Mouse (Mus musculus) left cerebral cortex, adult 18-20 months (tissue): ENCODE data around the gene Tbck. TPM values are rescaled to one million over a fixed set of nuclear protein-coding genes. Genes with fewer than 3 reads are reported as not detected.

ENCODE experiments used
- DNase-seq, 2 experiments: peaks; one replicate each; pipeline ENCODE4 v3.0.0; 2021 to 2022; ENCODE audit warnings: low spot score in 2 of 2, mixed read lengths in 1 of 2
- total RNA-seq, 2 experiments: library from RNA; stranded (reverse); gene quantifications; 2 replicates each; pipeline ENCODE4 v1.2.3; 2021

The Tbck gene
- total RNA-seq, 2 experiments from 2014 or later: 32.6 to 34.1 TPM

DNA sequence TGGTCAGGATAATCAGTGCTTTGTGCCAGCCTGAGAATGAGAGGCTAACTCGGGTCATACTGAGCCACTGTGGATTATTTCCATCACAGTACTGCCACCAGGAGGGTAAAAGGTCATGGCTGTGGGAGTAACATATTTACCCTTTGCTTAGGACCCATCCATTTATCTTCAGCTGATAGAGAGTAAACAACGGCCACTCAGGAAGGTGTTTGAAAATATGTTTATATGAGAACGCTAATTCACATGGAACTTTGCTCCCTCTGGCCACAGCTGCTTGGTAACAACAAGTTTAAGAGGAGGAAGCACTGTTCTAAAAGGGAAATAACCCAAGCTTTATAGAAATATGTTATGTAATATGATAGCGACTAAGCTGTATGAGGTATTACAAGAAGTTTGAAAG, 68.8 kb downstream of the Tbck start:
- no peak for DNase-seq

DNA sequence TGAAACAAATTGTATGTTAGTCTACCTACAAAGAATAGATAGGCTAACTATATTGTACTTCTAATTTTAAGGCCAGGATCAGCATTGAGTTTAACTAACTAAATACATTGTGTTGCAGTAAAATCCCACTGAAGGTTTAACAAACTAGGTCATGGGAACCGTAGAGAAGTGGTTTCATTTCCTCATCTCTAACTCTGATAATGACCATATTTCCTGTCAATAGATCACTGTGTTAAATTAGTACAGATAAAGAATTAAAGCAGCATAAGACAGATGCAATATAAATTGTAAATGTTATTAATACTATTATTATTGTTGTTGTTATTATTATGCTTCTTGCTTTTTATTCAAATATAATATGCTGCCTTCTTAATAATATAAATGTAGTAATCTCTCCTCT, 72.3 kb downstream of the Tbck start:
- DNase-seq: no peak

DNA sequence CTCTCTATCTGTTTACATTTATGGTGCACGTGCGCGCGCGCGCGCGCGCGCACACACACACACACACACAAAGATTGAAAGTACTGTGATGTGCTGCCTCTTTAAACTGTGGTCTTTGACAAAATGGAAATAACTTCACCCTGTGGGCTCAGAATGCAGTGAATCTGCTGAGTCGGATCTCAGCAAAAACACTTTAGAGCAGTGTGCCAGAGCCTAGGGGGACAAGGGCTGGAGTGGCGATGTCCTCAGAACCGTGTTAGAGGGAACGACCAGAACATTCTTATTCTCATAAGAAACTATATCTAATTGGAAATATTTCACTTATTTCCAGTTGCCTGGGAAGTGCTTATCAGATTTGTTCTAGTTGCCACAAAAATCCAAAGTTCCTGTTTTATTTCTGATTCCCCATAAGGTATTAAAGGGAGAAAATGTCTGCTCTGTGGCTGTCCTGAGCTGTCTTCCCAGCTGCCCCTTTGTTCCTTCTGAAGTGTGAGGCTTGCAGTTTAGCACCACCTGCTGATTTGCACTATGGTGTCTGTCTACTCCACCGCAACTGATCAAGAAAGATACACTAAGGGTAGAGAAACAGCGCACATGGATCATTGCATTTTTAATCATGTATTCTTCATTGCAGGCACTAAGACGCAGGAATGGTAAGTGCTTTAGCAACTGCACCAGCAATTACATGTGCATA, 82.2 kb downstream of the Tbck start:
- DNase-seq: no peak

DNA sequence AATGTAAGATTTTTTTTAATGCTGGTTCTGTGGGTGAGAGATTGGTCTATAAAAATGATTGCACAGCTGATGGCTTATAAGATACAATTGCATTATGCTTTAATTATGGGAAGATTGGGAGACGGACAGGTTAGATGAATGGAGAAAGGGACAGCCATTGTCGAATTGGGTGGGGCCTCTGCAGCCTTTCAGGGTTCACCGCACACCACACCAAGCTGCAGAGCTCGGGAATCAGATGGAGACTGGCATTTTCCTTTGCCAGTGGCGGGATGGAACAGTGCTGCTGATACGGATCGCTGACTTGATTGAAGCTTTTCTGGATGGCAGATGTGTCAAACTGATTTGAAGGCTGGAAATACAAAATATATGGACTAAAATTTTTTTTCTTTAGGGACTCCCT, 88.1 kb downstream of the Tbck start:
- no peak for DNase-seq

DNA sequence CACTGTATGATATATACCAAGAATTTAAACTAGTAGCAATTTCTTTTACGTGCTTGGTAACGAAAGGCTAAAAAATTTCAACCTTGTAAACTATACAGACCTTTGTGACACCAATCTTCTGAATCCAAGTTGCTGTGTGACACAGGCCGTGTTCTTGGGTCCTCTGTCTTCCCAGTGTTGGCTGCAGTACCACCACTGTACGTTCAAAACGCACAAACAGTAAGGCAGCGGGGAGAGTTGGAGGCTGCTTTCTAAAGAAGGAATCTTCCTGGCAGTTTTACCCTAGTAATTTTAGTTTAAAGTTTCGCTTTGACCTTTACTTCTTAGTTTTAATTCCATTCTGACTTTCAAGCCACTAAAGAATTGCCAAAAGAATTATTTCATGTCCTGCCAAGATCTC, 92.7 kb downstream of the Tbck start:
- no peak for DNase-seq

DNA sequence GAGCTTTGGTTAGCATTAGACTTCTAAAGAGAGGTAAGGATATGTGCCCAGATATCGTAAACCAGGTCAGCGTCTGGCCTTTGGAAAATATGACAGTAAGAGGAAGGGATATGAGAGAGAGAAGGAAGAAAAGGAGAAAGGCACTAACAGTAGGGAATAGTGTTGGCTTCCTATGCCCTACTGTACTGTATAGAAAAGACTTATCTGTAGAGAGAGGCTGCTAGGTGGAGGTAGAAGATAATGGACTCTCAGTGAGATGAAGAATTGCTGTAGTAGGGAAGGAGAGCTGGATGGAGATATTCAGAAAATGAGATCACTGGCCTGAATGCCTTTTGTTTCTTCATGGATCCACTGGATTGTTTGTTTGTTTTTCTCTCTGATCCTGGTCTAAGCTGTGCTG, 97.2 kb downstream of the Tbck start:
- no peak for DNase-seq

DNA sequence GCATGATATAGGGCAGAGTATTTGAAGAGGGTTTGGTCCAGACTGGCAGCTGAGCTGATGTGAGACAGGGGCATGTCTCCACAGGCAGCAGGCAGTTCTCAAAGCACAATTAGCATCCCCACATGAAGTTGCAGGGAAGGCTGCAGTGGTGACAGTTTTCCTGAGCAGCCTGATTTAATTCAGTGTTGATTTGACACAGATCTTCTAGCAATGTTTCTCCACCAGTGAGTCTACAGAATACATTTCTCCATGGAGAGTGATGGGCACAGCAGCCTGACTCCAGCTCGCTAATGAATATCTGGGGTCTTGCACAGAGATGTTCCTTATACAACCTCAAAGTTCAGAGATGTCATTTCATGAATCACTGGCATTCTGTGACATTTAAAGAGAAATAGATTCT, 99.1 kb downstream of the Tbck start:
- DNase-seq: no peak

DNA sequence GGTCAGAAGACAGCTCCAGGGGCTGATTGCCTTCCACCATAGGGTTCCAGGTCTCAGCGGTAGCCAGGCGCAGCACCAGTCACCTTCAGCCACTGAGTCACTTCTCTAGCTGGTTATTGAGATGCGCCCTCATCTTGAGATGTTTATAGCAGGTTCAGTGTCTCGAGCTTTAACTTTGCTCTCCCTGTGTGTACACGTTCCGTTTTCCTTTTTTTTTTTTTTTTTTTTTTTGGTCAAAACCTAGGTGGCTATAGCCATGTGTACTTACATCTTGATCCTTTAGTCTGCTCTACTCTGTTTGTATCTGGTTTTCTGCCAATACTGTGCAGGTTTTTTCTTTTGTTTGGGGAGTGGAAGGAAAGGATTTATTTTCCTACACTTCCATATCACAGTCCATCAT, 100.8 kb downstream of the Tbck start:
- DNase-seq: no peak

DNA sequence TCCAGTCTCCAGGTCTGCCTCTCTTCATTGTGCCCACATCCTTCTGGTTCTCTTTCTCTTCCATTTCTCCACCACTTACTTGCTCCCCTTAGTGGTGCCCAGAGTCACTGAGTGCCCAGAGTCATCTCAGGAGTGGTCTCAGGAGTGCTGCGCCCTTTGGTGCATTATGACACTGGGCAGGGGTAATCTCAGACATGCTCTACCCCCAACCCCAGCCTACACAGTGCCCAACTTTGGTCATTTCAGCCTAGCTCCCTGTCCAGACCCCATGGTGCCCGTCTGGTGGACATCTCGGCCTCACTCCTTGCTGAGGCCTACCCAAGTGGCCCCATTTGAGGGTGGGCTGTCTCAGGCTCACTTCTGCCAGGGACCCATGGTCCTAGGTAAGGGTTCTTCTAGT, 102.7 kb downstream of the Tbck start:
- no peak for DNase-seq

DNA sequence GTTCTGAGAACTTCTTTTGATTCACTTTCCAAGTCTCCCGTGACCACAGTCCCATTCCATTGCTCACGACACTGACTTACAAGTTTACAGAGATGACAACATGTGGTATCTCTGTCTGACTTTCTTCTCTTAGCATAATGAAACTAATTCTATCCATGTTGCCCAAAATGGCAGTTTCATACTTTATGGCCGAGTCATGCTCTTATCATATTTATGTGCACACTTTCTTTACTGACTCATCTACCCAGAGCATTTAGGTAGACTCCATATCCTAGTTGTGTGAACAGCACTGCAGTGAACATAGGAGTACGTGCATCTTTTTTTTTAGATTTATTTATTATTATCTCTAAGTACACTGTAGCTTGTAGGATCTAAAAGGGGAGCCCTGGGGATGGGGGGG, 103.8 kb downstream of the Tbck start:
- DNase-seq: no peak

DNA sequence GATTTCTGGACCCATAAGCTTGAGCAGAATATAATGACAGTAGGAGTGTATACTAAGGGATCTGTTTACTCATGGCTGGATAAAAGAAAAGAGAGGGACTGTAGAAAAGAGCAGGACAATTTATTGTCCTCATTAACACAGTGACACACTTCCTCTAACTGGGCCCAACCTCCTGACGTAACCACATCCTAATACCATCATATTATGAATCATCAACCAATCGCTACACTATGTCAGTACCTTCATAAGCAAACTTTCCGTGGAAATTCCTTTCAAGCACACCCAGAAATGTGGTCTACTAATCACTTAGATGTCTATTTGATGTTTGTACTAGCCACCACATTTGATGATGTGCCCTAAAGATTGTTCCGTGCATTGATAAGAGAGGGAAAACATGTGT, 107.2 kb downstream of the Tbck start:
- DNase-seq: no peak

DNA sequence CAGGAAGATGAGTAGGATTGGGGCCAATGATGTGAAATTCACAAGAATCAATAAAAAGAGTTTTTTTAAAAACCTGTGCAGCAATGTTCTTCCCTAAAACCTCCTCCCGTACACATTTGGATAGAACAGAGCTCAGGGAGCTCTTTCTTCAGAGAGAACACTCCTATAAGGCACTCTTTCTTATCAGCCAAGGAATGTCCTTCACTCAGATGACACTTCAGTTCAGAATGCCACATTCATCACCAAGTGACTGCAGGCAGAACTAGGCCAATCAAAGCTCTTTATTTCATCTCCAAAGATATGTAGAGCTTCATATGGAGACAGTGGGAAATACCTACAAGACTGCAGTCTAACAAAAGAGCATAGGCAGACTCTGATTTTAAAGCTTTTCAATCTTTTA, 116.3 kb downstream of the Tbck start:
- no peak for DNase-seq

DNA sequence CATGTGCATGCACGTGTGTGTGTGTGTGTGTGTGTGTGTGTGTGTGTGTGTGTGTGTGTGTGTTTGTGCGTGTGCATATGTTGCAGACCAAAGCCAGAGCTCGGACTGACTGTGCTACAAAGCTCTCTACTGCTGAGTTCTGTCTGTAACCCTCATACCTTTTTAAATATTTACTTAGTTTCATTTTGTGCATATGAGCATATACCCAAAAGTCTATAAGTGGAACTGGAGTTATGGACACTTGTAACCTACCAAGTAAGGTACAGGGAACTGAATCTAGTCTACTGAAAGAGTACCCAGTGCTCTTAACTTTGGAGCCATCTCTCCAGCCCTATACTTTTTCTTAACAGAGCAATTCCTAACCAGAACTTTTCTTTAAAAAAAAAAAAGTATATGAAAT, 118.0 kb downstream of the Tbck start:
- no peak for DNase-seq

DNA sequence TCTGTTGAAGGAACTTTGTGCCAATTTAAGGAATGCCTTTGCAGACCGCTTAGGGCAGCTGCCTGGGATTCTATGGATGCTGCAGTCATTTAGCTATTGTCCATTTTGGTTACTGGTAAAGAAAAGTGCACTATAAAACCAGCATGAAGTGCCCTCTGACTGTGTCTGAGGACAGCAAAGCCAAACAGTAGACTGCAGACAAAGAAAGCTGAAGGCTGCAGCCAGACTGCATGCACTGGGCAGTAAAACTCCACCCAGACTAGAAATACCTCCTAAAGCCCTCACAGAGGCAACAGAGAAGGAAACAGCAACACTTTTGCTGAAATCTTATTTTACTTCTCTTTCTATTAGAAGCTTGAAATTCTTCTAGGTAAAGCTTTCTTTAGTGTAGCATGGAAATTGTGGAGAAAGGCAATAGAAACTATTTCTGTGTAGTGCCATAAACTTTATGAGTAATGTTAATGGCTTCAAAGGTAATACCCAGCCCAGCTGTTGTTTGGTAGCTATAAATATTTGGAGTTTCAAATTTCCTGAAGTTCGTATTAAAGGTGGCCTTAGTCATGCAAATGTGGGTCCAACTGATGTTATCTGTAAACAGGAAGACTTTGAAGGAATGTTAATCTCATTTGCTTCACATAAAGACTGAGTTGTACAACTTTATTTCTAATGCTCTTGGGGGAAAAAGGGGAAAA, 124.1 kb downstream of the Tbck start:
- no peak for DNase-seq

DNA sequence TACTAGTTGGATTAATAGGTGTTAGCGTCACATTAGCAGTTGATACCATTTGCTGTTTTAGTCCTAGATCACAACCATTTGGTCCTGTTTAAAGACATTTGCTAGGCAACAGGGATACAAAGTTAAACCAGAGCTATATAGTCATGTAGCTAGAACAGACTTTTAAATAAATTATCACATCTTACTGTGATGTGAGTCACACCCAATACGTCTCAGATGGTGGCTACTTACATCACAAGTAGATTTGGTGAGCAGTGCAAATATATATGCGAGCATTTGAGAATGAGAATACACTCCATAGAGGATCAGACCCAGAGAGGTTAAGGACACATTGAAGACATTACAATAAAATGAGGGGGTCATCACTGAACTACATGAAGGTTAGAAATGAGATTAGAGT, 125.0 kb downstream of the Tbck start:
- DNase-seq: no peak

DNA sequence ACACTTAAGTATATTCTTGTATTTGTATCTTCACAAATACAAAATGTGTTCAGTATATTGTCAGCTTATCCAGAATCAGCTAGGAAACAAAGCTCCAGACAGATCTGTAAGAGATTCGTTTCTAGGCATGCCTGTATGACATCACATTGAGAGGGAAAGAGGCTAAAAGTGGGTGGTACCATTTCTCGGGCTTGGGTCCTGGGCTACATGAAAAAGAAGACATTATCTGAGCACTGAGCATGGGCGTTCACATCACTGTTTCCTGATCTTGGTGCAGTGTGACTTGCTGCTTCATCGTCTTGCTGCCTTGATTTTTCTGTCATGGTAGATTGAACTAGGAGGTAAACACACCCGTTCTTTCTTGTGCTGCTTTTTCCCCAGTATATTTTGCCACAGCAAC, 127.8 kb downstream of the Tbck start:
- no peak for DNase-seq

DNA sequence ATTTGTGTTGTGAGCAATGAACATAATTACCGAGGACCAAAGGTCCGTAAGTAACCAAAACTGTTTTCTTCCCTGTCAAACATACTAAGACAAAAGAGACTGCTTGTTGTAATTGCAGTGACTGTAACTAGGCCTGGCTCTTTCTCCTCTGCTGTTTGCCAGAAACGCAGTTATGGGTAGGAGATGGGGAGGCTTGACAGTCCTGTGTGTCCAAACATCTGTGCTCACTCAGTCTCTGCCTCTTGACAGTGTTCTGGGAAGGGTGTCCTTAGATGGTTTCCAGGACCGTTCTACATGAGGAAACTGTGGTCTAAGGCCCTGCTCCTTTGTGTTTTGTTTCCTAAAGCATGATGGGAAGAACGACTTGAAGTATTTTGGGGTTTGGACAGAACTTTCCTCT, 128.4 kb downstream of the Tbck start:
- DNase-seq: no peak

DNA sequence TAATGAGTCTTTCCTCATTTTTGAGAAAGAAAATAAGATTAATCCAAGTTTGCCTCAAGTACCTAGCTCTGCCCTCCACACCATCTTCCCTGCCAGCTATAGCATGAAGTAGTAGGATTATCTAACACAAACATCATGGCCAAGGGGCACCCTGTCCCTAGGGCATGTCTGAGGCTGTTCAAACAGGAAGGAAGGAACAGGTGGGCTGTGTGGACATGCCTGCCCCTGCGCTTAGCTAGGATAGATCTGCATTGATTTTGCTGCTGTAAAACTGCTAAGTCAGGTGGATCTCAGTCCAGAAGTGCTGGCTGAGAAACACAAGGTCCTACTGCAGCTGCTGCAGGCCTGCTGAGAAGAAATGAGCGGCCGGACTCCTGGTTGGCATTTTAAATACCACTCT, 129.2 kb downstream of the Tbck start:
- no peak for DNase-seq

DNA sequence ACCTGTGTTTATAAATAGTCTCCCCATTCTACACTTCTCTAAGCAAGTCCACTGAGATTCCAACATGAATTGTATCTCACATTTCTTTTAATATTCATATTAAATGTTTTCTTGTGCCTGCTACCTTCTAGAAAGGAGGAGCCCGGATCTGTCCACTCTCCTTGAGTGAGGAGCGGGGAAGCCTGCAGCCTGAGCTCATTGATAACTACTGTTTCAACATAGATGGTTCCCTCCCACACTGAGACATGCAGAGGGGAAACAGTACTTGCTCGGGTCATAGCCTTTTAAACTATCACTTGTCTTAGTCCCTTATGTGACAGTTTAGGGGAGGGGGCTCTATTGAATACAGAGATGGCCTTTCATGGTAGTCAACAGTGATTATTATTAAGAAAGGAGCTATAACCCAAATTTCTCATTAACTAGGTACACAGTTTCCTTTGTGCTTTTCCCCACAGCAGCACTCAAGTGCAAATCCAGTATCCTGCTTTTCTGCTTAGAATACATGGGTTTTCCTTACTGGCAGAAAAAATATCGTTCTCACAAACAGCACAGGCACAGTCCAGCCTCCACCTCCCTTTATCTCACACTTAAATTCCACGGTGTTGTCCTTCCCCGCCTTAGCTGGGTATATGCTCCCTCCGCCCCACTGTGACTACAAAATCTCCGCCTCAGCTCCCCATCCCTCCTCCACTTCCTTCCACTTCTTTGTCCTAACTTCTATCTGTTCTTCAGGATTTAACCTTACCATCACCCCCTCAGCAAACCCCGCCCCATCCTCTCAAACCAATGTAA, 130.0 kb downstream of the Tbck start:
- no peak for DNase-seq

DNA sequence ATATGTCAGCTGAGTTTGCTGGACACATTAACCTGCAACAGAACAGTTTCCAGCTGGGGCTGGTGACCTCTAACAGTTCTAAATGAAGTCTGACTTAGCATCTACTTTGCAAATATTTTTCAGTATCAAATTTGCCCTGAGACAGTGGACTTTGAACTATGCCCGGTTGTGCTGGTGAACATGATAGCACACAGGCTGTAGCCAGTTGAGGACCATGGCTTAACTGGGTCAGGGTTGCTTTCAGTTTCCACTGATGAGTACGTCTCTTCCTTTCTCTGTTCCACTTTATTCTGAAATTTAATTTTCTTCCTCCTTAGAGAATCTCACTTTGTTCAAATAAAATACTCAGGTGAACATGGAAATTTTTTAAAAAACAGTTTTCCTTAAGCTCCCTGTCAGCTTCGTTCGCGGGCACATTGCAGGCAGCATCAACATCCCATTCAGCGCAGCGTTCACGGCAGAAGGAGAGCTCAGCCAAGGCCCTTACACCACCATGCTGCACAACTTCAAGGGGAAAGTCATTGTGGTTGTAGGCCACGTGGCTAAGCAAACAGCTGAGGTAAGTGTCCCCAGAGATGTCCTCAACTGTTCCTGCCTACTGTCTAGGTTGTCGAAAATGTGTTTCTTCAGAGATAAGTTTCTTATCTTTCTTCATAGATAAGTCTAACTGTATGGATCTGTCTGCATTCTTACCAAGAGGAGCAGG, 131.0 kb downstream of the Tbck start:
- DNase-seq: no peak

DNA sequence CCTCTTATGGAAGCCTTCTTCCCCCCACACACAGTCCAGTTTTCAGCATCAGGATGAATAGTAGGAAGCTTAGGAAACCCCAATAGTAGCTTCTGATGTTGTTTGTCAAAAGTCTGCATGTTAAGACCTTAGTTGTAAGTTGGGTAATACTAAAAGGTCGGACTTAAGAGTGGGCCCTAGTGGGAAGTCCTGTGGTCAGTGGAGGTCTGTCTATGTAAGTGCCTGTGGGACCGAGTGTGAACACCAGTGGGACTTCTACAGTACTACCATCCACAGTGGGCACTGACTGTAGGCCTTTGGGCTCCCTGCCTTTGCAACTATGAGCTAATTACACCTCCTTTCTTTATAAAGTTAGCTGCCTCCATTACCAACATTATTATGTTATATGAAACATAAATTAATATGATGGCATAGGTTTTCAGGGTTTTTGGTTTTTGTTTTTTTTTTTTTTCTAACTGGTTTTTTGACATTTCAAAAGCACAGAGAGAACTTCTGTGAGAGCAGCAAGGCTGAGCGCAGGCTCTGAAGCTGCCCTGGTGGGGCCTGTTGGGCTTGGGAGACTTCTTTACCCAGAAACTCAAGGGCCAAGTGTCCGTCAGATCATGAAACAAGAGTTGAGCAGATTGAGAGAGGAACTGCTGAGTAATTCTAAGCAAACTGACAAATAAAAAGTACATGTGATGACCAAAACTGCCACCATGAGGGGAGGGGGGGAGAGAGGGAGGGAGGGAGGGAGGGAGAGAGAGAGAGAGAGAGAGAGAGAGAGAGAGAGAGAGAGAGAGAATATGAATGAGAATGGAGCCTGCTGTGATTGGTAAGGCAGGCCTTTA, 131.8 kb downstream of the Tbck start:
- no peak for DNase-seq
